Mouse (Mus musculus) 3T3-L1 (cell line): ENCODE measurements around the gene Il1r2.

ENCODE experiments used
- DNase-seq: peaks from one replicate; pipeline ENCODE4 v3.0.0-alpha.2; 2015; ENCODE audit warnings: low read depth, low spot score

The Il1r2 gene

GRCm38 (mm10) chr1:40129321-40129720, 55.4 kb downstream of the Il1r2 start:
- DNase-seq, result no peak

- no peak for DNase-seq
Observed at GRCm38 (mm10) chr1:40131631-40132030, 57.8 kb downstream of the Il1r2 start.

- DNase-seq, result no peak
Observed at GRCm38 (mm10) chr1:40132721-40133120, 58.8 kb downstream of the Il1r2 start.

- no peak for DNase-seq
Observed at GRCm38 (mm10) chr1:40133567-40133966, 59.7 kb downstream of the Il1r2 start.

- peak; percentile 83 for DNase-seq
Observed at GRCm38 (mm10) chr1:40139798-40140532, 66.1 kb downstream of the Il1r2 start.

- no peak for DNase-seq
Observed at GRCm38 (mm10) chr1:40156096-40156495, 82.2 kb downstream of the Il1r2 start.

GRCm38 (mm10) chr1:40163329-40163917, 89.5 kb downstream of the Il1r2 start:
- DNase-seq, result no peak

- no peak for DNase-seq
Observed at GRCm38 (mm10) chr1:40164331-40164730, 90.5 kb downstream of the Il1r2 start.

- no peak for DNase-seq
Observed at GRCm38 (mm10) chr1:40167585-40167984, 93.7 kb downstream of the Il1r2 start.

GRCm38 (mm10) chr1:40171878-40172277, 98.0 kb downstream of the Il1r2 start:
- DNase-seq, result peak; percentile 94

- DNase-seq, result peak; percentile 96
Observed at GRCm38 (mm10) chr1:40174146-40174545, 100.3 kb downstream of the Il1r2 start.
